ENCODE assay signal across 30 mouse cellular contexts in genomic region chr17:83057832-83058231, GRCm38 (mm10).
A peak's percentile ranks its signal among the peaks of the same experiment; 100 is the strongest.
DNase-seq lines count a peak whose midpoint lies in the region; ATAC-seq and TF ChIP-seq lines count a peak whose summit lies in the region.
"Had no signal": no experiment of that assay in that cellular context is flagged by ENCODE, and none has a peak within 500 bp of the region (broad histone marks: within the 10 kb centered on the region; RNA-seq: fewer than 3 reads in every experiment).

No protein-coding gene starts in this region.

- H3K27ac ChIP-seq in bone marrow macrophage, adult 2 months (ENCODE audit: insufficient read depth, low read depth, low read length) = peak overlapping the region; percentile 87
- H3K27ac ChIP-seq in intestine, postnatal 0 days (ENCODE audit: low read depth, low read length) = no peak overlapping the region
- H3K27ac ChIP-seq: embryonic facial prominence, embryonic 12.5 days; forebrain, embryonic 10.5 days; forebrain, embryonic 15.5 days; heart, adult 2 months; heart, embryonic 13.5 days; hindbrain, embryonic 10.5 days; hindbrain, embryonic 15.5 days; liver, embryonic 13.5 days; midbrain, embryonic 10.5 days had no signal

- H3K4me1 ChIP-seq in bone marrow macrophage, adult 2 months (ENCODE audit: control insufficient read depth, insufficient read depth, low read length) = peaks cover 31% of the 10 kb centered on the region
- H3K4me1 ChIP-seq in intestine, postnatal 0 days (replicated peaks; ENCODE audit: control insufficient read depth, insufficient read depth, low read length) = 0 out of 2 replicates have a peak, but pooled peaks cover 3% of the 10 kb centered on the region
- H3K4me1 ChIP-seq: hindbrain, embryonic 15.5 days; liver, embryonic 13.5 days; midbrain, embryonic 10.5 days had no signal

- H3K9me3 ChIP-seq in intestine, postnatal 0 days (ENCODE audit: control insufficient read depth) = no peaks in the 10 kb centered on the region
- H3K9me3 ChIP-seq: embryonic facial prominence, embryonic 12.5 days; forebrain, embryonic 10.5 days; forebrain, embryonic 15.5 days; heart, embryonic 13.5 days; hindbrain, embryonic 10.5 days; hindbrain, embryonic 15.5 days; liver, embryonic 13.5 days; midbrain, embryonic 10.5 days had no signal

- H3K27me3 ChIP-seq in intestine, postnatal 0 days (replicated peaks; ENCODE audit: control insufficient read depth, insufficient read depth, low read length) = no peaks in the 10 kb centered on the region
- H3K27me3 ChIP-seq: embryonic facial prominence, embryonic 12.5 days; forebrain, embryonic 15.5 days; heart, embryonic 13.5 days; hindbrain, embryonic 15.5 days; liver, embryonic 13.5 days had no signal

- H3K4me3 ChIP-seq in bone marrow macrophage, adult 2 months (ENCODE audit: insufficient read depth, low read length) = no peak overlapping the region
- H3K4me3 ChIP-seq in intestine, postnatal 0 days (ENCODE audit: low read depth, low read length) = no peak overlapping the region
- H3K4me3 ChIP-seq: embryonic facial prominence, embryonic 12.5 days; forebrain, embryonic 10.5 days; forebrain, embryonic 15.5 days; heart, adult 2 months; heart, embryonic 13.5 days; hindbrain, embryonic 10.5 days; hindbrain, embryonic 15.5 days; liver, embryonic 13.5 days; midbrain, embryonic 10.5 days had no signal

- TF ChIP-seq CTCF in bone marrow macrophage, adult 2 months (IDR thresholded peaks at IDR 0.05; ENCODE audit: low read depth, low read length) = no peak
- TF ChIP-seq CTCF in intestine, postnatal 0 days (IDR thresholded peaks at IDR 0.05; ENCODE audit: low read depth) = no peak

- H3K4me2 ChIP-seq in intestine, postnatal 0 days (replicated peaks; ENCODE audit: low read depth) = peak overlapping the region; percentile 32
- H3K4me2 ChIP-seq: embryonic facial prominence, embryonic 12.5 days; forebrain, embryonic 15.5 days; heart, embryonic 13.5 days; hindbrain, embryonic 15.5 days; liver, embryonic 13.5 days; lung, embryonic 14.5 days had no signal

- H3K36me3 ChIP-seq in intestine, postnatal 0 days (ENCODE audit: control insufficient read depth, insufficient read depth) = no peaks in the 10 kb centered on the region; the same call in 1 of the 2 replicates
- H3K36me3 ChIP-seq: embryonic facial prominence, embryonic 12.5 days; forebrain, embryonic 10.5 days; forebrain, embryonic 15.5 days; G1E; heart, embryonic 13.5 days; hindbrain, embryonic 10.5 days; hindbrain, embryonic 15.5 days; liver, embryonic 13.5 days; midbrain, embryonic 10.5 days had no signal

- 10% methylated on average over 3 of the region's 3 CpGs for WGBS in intestine, postnatal 0 days

- no peak overlapping the region for H3K9ac ChIP-seq in intestine, postnatal 0 days (ENCODE audit: low read depth, low read length)
- H3K9ac ChIP-seq: embryonic facial prominence, embryonic 12.5 days; forebrain, embryonic 15.5 days; heart, embryonic 13.5 days; hindbrain, embryonic 15.5 days; liver, embryonic 13.5 days; lung, embryonic 14.5 days had no signal

- ATAC-seq in intestine, postnatal 0 days = peak; percentile 80
- ATAC-seq: forebrain, embryonic 15.5 days; midbrain, embryonic 16.5 days had no signal

- peak; percentile 75 for DNase-seq in adrenal gland, adult 8-10 months
- DNase-seq in adrenal gland, postnatal 4 days (ENCODE audit: low spot score in 2 of 2) = no peak
- peak; percentile 39 for DNase-seq in NIH3T3 (ENCODE audit: low read depth)
- DNase-seq in gastrocnemius, postnatal 25 days = no peak
- no peak for DNase-seq in cerebellum, postnatal 36 days
- DNase-seq: cerebellum, adult 8-10 months; embryo, embryonic 11 days; gastrocnemius, postnatal 36 days; heart, adult 2 months; heart, postnatal 10 days; kidney, adult 11 months; kidney, postnatal 14 days; layer of hippocampus, adult 9-11 months; liver, embryonic 13.5 days; lung, embryonic 14.5 days; lung, postnatal 14 days; right cerebral cortex, postnatal 4 days; thymus, adult 2 months; thymus, postnatal 36 days had no signal

- no peak for TF ChIP-seq POLR2A in bone marrow macrophage, adult 2 months (IDR thresholded peaks at IDR 0.05; ENCODE audit: borderline replicate concordance, low read depth, low read length)

Comparison
In these comparisons a context has a peak if more than half of its experiments do, and no peak if none do; other contexts are left out.
1. DNase-seq: peak in adrenal gland, adult 8-10 months (single experiment) and NIH3T3 (single experiment); none in adrenal gland, postnatal 4 days (0 of 2), gastrocnemius, postnatal 25 days (single experiment) and cerebellum, postnatal 36 days (0 of 2).